Mouse (Mus musculus) testis, adult 2 months (tissue): ENCODE data around the gene D430042O09Rik. TPM values are rescaled to one million over a fixed set of nuclear protein-coding genes. Genes with fewer than 3 reads are reported as not detected.

Experiments used
- H3K27ac ChIP-seq: fragments of 200-500 bp; 2 replicates; pipeline ENCODE4 v1.5.1; 2012; ENCODE audit warnings: low read depth, low read length; ENCODE audit not compliant: control insufficient read depth, insufficient read depth
- H3K27me3 ChIP-seq: fragments of 200-500 bp; 2 replicates; pipeline ENCODE4 v1.6.1; 2012; ENCODE audit warnings: mild to moderate bottlenecking, low read length, moderate library complexity; ENCODE audit not compliant: control insufficient read depth, insufficient read depth
- H3K36me3 ChIP-seq: fragments of 200-500 bp; 2 replicates; pipeline ENCODE4 v1.6.1; 2012; ENCODE audit warnings: mild to moderate bottlenecking, low read length; ENCODE audit not compliant: control insufficient read depth, insufficient read depth
- H3K4me1 ChIP-seq: fragments of 200-500 bp; 2 replicates; pipeline ENCODE4 v1.6.1; 2012; ENCODE audit warnings: low read length; ENCODE audit not compliant: control insufficient read depth, insufficient read depth
- H3K4me3 ChIP-seq: fragments of 200-500 bp; 2 replicates; pipeline ENCODE4 v1.5.1; 2012; ENCODE audit warnings: low read depth, mild to moderate bottlenecking, low read length, moderate library complexity, mixed read lengths; ENCODE audit not compliant: control insufficient read depth
- CTCF ChIP-seq: fragments of 200-500 bp; IDR thresholded peaks from 2 replicates; pipeline ENCODE4 v1.5.1; 2012; ENCODE audit warnings: low read depth, mild to moderate bottlenecking, inconsistent platforms, low read length, moderate library complexity; ENCODE audit not compliant: control insufficient read depth, insufficient read depth, insufficient replicate concordance
- POLR2A ChIP-seq: fragments of 200-500 bp; IDR thresholded peaks from 2 replicates; pipeline ENCODE4 v1.6.1; 2012; ENCODE audit warnings: low read depth, mild to moderate bottlenecking, inconsistent platforms, low read length, moderate library complexity; ENCODE audit not compliant: control insufficient read depth
- polyA plus RNA-seq: library from polyadenylated mRNA; depleted of rRNA; stranded (reverse); fragments of >200 nt; gene quantifications from 2 replicates; pipeline ENCODE4 v1.2.3, GENCODE M21; 2012

The D430042O09Rik gene
- polyA plus RNA-seq, 1 experiment, result 57.7 TPM

DNA sequence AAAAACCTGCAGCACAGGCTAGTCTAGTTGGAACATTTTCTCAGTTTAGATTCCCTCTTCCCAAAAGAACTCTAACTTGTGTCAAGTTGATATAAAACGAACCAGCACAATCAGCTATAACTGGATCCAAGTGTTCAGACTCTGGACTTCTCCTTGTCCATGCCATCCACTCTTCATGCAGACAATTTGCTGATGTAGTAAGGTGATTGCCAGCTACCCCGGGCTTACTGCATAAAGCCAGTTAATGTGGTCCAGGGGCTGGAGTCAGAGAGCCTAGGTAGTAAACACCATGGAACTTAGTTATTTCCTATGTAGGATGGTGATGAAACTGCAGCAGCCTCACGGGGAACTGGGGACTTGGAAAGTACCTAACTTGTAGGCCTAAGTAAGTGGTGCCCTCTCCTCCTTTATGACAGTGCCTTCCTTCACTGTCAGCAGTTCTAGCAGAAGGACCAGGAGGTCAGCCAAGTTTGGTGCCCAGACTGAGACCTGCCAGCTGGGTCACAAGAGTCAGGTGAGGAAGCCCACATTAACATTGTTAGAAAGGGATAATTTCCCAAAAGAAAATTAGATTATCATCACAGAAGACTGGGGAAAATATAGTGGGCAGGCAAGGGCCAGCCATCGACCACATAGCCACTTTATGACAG is 28.8 kb downstream of the D430042O09Rik start:
- Histone ChIP-seq H3K4me1 (no peaks in the 10 kb centered on the region), H3K27me3 (no peaks in the 10 kb centered on the region)

DNA sequence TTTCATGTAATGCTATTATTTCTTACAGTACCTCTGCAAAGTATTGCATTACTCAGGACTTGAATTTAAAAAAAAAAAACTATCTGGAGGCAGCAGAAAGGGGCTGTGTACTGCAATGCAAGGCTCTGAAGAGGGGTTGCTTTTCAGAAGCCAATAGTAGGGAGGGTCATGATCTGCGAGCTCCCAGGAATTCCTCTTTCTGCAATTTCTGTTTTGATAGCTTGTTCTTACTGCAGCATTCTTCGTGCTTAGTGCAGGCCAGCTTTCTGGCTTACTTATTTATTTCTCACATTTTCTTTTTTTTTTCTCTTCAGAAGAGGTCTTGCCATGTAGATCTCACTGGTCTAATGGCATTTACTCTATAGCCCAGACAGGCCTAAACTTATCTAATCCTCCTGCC is 32.8 kb downstream of the D430042O09Rik start:
- Histone ChIP-seq H3K36me3 (no peaks in the 10 kb centered on the region; the same call in 1 of the 2 replicates), H3K4me3 (no peak overlapping the region), H3K27me3 (no peaks in the 10 kb centered on the region), H3K4me1 (no peaks in the 10 kb centered on the region), H3K27ac (no peak overlapping the region)
- no peak for TF ChIP-seq POLR2A
- no peak for TF ChIP-seq CTCF

More for the DNA sequence above, 28.8 kb downstream of the D430042O09Rik start:
- TF ChIP-seq CTCF (no peak), POLR2A (no peak)
- Histone ChIP-seq H3K36me3 (no peaks in the 10 kb centered on the region; the same call in 1 of the 2 replicates), H3K4me3 (no peak overlapping the region), H3K27ac (no peak overlapping the region)

DNA sequence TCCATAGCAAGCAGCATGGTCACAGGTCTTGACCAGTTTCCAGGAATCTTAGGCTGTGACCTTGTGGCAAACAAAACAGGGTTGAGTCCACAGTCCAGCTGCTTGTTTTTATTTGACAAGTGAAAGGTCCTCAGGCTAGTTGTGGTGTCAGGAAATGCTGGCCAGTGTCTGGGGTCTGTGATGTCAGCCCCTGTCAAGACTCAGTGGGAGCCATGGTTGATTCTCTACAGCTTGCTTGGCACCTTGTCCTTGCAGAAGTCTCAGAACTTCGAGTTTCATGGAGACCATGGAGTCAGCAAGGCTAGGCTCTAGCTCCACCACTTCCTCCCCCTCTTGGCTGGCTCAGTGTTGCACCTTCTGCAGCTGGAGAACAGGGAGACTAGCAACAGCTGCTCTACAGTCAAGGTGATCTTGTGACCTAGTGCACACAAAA is 33.6 kb downstream of the D430042O09Rik start:
- Histone ChIP-seq H3K27ac (no peak overlapping the region), H3K4me3 (no peak overlapping the region), H3K4me1 (no peaks in the 10 kb centered on the region), H3K27me3 (no peaks in the 10 kb centered on the region), H3K36me3 (no peaks in the 10 kb centered on the region; the same call in 1 of the 2 replicates)
- TF ChIP-seq POLR2A (no peak), CTCF (no peak)

DNA sequence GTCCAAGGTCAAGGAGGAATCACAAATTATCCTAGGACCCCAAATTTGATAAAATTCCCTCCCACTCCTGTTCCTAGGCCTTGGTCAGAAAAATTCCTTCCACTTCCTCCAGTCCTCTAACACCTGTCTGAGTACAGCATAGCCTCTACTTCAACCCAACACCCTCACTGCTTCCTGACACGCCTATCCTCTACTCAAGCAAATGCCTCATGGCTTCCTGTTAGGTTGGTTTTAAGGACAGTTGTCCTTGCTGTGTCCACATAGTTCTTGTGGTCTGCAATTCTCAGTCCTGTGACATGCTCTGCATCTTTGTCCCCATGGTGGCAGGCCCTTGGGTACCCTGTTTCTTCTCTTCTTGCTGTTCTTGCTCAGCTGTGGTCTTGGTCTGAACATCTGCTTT is 37.1 kb downstream of the D430042O09Rik start:
- no peak overlapping the region for H3K27ac ChIP-seq
- TF ChIP-seq CTCF (no peak), POLR2A (no peak)
- no peaks in the 10 kb centered on the region for H3K27me3 ChIP-seq
- no peak overlapping the region for H3K4me3 ChIP-seq
- H3K4me1 ChIP-seq, result no peaks in the 10 kb centered on the region
- no peaks in the 10 kb centered on the region; the same call in 1 of the 2 replicates for H3K36me3 ChIP-seq

DNA sequence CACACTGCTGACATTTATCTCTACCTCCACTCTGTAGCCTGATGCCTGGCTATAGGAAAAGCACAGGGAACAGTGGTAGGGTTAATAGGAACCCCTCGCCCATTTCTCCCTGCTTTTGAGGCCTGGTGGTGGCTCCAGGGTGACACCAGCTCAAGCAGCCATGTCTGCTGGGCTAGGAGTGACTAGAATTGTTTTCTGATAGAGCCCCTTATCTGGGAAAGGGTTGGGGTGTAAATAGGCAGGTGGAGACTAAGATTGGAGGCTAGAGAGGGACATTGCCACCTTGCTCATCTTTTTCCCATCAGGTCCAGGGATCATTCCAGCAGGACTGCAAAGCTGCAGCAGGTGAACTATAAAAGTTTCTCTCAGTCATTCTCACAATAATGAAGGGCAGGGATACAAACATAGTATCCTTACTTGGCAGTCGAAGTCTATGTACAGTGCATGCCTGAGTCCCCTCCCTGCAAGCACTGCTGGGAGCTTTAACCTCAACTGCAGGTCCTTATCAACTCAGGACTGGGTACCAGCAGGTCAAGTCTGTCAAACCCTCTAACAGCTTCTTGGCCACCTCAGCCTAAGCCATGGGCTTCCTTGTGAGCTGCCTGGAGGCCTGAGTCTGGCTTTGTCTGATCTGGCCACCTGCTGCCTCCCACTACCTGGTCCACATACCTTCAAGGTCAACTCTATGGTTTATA is 39.1 kb downstream of the D430042O09Rik start:
- no peaks in the 10 kb centered on the region; the same call in 1 of the 2 replicates for H3K36me3 ChIP-seq
- no peak for TF ChIP-seq CTCF
- TF ChIP-seq POLR2A, result no peak
- H3K27ac ChIP-seq, result no peak overlapping the region
- no peak overlapping the region for H3K4me3 ChIP-seq
- no peaks in the 10 kb centered on the region; the same call in 1 of the 2 replicates for H3K4me1 ChIP-seq
- no peaks in the 10 kb centered on the region for H3K27me3 ChIP-seq

DNA sequence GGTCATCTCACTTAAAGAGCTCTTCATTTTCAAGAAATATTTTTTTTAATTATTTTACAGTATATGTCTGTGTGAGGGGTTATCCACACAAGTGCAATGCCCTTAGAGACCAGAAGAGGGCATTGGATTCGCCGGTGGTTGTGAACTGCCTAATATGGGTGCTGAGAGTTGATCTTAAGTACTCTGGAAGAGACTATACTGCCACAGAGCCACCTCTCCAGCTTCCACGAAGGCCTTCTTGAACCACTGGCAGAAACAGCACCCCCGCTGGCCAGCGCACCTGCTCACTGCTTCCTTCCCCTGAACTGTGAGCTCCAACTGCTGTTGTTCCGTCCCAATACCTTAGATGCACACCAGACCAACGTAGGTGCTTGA is 39.6 kb downstream of the D430042O09Rik start:
- Histone ChIP-seq H3K36me3 (no peaks in the 10 kb centered on the region; the same call in 1 of the 2 replicates), H3K27ac (no peak overlapping the region)
- no peak for TF ChIP-seq POLR2A
- TF ChIP-seq CTCF, result no peak

DNA sequence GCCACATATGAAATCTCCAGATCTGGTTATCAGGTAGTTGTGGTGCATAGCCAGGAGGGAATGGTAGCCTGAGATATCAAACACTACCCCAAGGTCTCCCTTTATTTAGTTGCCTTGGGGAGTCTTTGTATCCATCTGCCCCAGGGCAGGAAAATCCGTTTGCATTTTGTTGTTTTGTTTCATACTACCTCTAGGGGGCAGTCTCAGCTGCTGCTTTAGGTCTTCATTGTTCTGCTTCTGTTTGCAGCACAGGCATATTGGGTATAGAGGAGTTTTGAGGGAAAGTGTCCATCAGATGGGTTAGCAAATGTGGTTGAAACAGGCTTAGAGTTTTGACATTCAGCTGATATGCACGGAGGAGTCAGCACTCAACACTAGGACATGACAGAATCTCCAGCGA is 40.5 kb downstream of the D430042O09Rik start:
- no peak overlapping the region for H3K27ac ChIP-seq
- no peaks in the 10 kb centered on the region for H3K27me3 ChIP-seq
- TF ChIP-seq POLR2A (no peak), CTCF (no peak)
- H3K4me1 ChIP-seq, result peaks cover 2% of the 10 kb centered on the region; the same call in 1 of the 2 replicates
- H3K4me3 ChIP-seq, result no peak overlapping the region
- H3K36me3 ChIP-seq, result no peaks in the 10 kb centered on the region; the same call in none of the 2 replicates

More for the DNA sequence above, 39.6 kb downstream of the D430042O09Rik start:
- Histone ChIP-seq H3K4me1 (no peaks in the 10 kb centered on the region; the same call in 1 of the 2 replicates), H3K27me3 (no peaks in the 10 kb centered on the region), H3K4me3 (no peak overlapping the region)
